Mouse (Mus musculus) megakaryocyte, embryonic 14.5 days (primary cell): ENCODE data around the gene Rundc3a.

ENCODE experiments used
- FLI1 ChIP-seq: IDR thresholded peaks from 2 replicates; pipeline ENCODE4 v1.6.1; 2012; ENCODE audit warnings: low read length, inconsistent platforms, mixed read lengths
- GATA1 ChIP-seq: IDR thresholded peaks from 3 replicates; pipeline ENCODE4 v1.6.1; 2012; ENCODE audit warnings: mixed read lengths, low read length, inconsistent platforms, borderline replicate concordance

GRCm38 (mm10) chr11:102349189-102349954, 43.8 kb upstream of the Rundc3a start:
- TF ChIP-seq GATA1 (no peak), FLI1 (no peak)
